Mouse (Mus musculus) intestine, embryonic 14.5 days (tissue): Measurements from ENCODE around the gene Eva1b. TPM values are rescaled to one million over a fixed set of nuclear protein-coding genes. Genes with fewer than 3 reads are reported as not detected.

Experiments
- ATAC-seq: fragments of 200-750 bp; cut with Nextera tagmentation; replicated peaks from 2 replicates; pipeline ENCODE4 v1.8.0; 2017; ENCODE audit warnings: low read depth, moderate number of reproducible peaks, moderate TSS enrichment, moderate library complexity; ENCODE audit not compliant: low FRiP score, low TSS enrichment
- DNase-seq: peaks from one replicate; pipeline ENCODE4 v3.0.0-alpha.2; 2018; ENCODE audit warnings: low spot score
- H3K27ac ChIP-seq: fragments of 300-500 bp; sonication (generic); 2 replicates; pipeline ENCODE4 v1.5.1; 2014; ENCODE audit warnings: low read depth, mild to moderate bottlenecking, control low read depth
- H3K27me3 ChIP-seq: fragments of 300-500 bp; sonication (generic); replicated peaks from 2 replicates; pipeline ENCODE4 v1.6.1; 2014; ENCODE audit warnings: low read length, control low read depth; ENCODE audit not compliant: control insufficient read depth, insufficient read depth
- H3K36me3 ChIP-seq: fragments of 300-500 bp; sonication (generic); 2 replicates; pipeline ENCODE4 v1.6.1; 2014; ENCODE audit warnings: low read length, control low read depth; ENCODE audit not compliant: control insufficient read depth, insufficient read depth
- H3K4me1 ChIP-seq: fragments of 300-500 bp; sonication (generic); replicated peaks from 2 replicates; pipeline ENCODE4 v1.6.1; 2014; ENCODE audit warnings: low read length, control low read depth, mixed read lengths; ENCODE audit not compliant: control insufficient read depth, insufficient read depth
- H3K4me2 ChIP-seq: fragments of 300-500 bp; sonication (generic); 2 replicates; pipeline ENCODE4 v1.6.1; 2014; ENCODE audit warnings: low read length
- H3K4me3 ChIP-seq: fragments of 300-500 bp; sonication (generic); 2 replicates; pipeline ENCODE4 v1.5.1; 2014; ENCODE audit warnings: low read depth, low read length, control low read depth, mixed read lengths
- H3K9ac ChIP-seq: fragments of 300-500 bp; sonication (generic); 2 replicates; pipeline ENCODE4 v1.6.1; 2014; ENCODE audit warnings: mild to moderate bottlenecking, low read length
- H3K9me3 ChIP-seq: fragments of 300-500 bp; sonication (generic); 2 replicates; pipeline ENCODE4 v1.6.1; 2016; ENCODE audit warnings: low read length, control low read depth; ENCODE audit not compliant: control insufficient read depth
- WGBS: fragments of 180-500 bp; shearing (Covaris S2); extraction: QIAGEN DNeasy Blood & Tissue Kit; methylation state at CpG from one replicate; pipeline ENCODE4 v1.1.7; 2014; 5-methylcytosine and 5-hydroxymethylcytosine counted together
- polyA plus RNA-seq: library from polyadenylated mRNA; unstranded; fragments of >200 nt; fragmentation: Nextera tagmentation; extraction: Ambion mirVana; gene quantifications from 2 replicates; pipeline ENCODE4 v1.2.1, GENCODE M21; 2014

Eva1b gene
- polyA plus RNA-seq, 1 experiment from 2014 or later = 63.2 TPM

DNA sequence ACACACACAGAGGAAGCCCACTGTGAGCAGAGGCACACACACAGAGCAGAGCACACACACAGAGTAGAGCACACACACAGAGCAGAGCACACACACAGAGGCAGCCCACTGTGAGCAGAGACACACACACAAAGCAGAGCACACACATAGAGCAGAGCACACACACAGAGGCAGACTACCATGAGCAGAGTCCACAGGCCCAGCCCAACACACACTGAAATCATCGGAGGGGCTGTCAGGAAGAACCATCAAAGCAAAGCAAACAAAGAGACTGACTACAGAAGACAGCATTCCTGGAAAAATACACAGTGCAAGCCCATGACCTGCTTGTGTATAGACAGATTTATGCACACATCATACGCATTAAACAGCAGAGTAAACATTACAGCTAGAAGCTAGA is 8.3 kb downstream of the Eva1b start:
- WGBS = 25% methylated on average over 2 of the region's 2 CpGs
- Histone ChIP-seq H3K9ac (no peak overlapping the region), H3K4me1 (peaks cover 18% of the 10 kb centered on the region), H3K36me3 (peaks cover 9% of the 10 kb centered on the region), H3K4me2 (no peak overlapping the region), H3K4me3 (no peak overlapping the region), H3K27me3 (no peaks in the 10 kb centered on the region), H3K27ac (peak overlapping the region; percentile 77), H3K9me3 (no peaks in the 10 kb centered on the region)
- DNase-seq (no peak), ATAC-seq (no peak; the same call in 1 of the 2 replicates)

DNA sequence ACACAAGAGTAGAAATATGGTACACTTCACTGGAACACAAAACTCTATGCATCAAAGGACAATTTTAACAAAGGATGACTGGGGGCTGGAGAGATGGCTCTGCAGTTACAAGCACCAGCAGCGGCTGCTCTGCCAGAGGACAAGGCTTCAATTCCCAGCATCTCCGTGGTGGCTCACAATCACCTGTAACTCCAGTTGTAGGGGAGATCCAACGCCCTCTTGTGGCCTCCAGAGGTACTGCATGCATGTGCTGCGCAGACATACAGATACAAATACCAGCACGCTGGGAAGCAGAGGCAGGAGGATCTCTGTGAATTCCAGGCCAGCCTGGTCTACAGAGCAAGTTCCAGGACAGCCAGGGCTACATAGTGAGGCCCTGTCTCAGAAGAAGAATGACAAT is 9.1 kb downstream of the Eva1b start:
- Histone ChIP-seq H3K9me3 (no peaks in the 10 kb centered on the region), H3K36me3 (peaks cover 4% of the 10 kb centered on the region), H3K4me2 (no peak overlapping the region), H3K27me3 (no peaks in the 10 kb centered on the region), H3K9ac (no peak overlapping the region), H3K27ac (0 out of 2 replicates have a peak overlapping the region, but pooled peaks have one; percentile 77), H3K4me1 (peaks cover 14% of the 10 kb centered on the region), H3K4me3 (no peak overlapping the region)
- no peak for DNase-seq
- ATAC-seq = no peak
- WGBS = 65% methylated on average over 5 of the region's 5 CpGs

GRCm38 (mm10) chr4:126157562-126157961 is 10.0 kb downstream of the Eva1b start:
- no peak for ATAC-seq
- Histone ChIP-seq H3K4me2 (no peak overlapping the region), H3K9ac (no peak overlapping the region), H3K9me3 (no peaks in the 10 kb centered on the region), H3K4me1 (peaks cover 14% of the 10 kb centered on the region), H3K36me3 (no peaks in the 10 kb centered on the region), H3K27me3 (no peaks in the 10 kb centered on the region), H3K27ac (no peak overlapping the region), H3K4me3 (no peak overlapping the region)
- DNase-seq = no peak
- 92% methylated on average over 6 of the region's 6 CpGs for WGBS

GRCm38 (mm10) chr4:126159455-126159854 is 11.9 kb downstream of the Eva1b start:
- no peak for ATAC-seq
- Histone ChIP-seq H3K36me3 (no peaks in the 10 kb centered on the region), H3K4me3 (no peak overlapping the region), H3K9me3 (no peaks in the 10 kb centered on the region), H3K27me3 (no peaks in the 10 kb centered on the region), H3K27ac (no peak overlapping the region), H3K4me1 (peaks cover 23% of the 10 kb centered on the region), H3K4me2 (no peak overlapping the region), H3K9ac (no peak overlapping the region)
- 71% methylated on average over 8 of the region's 8 CpGs for WGBS
- DNase-seq = no peak

DNA sequence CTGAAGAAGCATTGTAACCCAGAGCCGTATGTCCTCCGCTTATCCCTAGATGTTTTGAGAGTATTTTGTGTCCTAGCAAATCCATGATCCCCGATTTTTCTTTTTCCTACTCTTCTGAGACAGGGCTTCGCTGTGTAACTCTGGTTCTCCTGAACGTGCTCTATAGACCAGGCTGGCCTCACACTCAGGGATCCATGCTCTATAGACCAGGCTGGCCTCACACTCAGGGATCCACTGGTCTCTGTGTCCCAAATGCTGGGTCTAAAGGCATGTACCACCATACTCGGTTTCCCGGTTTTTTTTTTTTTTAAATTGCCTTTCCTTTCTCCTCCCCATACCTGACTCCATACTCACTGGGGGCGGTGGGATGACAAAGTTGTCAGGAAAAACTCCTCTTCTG is 13.4 kb downstream of the Eva1b start:
- no peaks in the 10 kb centered on the region for H3K27me3 ChIP-seq
- H3K36me3 ChIP-seq = peaks cover 4% of the 10 kb centered on the region
- ATAC-seq = no peak
- H3K9ac ChIP-seq = no peak overlapping the region
- H3K27ac ChIP-seq = no peak overlapping the region
- no peak for DNase-seq
- H3K4me2 ChIP-seq = no peak overlapping the region
- no peak overlapping the region for H3K4me3 ChIP-seq
- H3K9me3 ChIP-seq = no peaks in the 10 kb centered on the region
- WGBS = 92% methylated on average over 8 of the region's 8 CpGs
- peaks cover 15% of the 10 kb centered on the region for H3K4me1 ChIP-seq

DNA sequence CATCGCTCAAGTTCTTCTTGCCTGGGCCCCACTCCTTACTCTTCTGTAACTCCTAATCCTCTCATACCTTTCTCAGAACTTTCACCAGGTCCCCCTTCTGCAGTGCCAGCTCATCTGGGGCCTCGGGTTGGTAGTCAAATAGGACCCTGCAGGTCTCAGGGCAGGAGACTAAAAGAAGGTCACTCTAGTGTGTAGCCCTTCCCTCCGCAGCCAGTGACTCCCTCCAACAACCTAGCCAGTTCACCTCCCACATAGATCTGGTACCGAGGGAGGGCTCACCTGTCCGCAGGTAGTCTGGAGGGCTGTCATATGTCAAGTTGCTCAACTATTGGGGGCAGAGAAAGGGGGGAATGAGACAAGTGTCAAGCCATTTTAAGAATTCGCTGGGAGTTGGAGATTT is 13.9 kb downstream of the Eva1b start:
- H3K9me3 ChIP-seq = no peaks in the 10 kb centered on the region
- H3K36me3 ChIP-seq = peaks cover 8% of the 10 kb centered on the region
- H3K4me1 ChIP-seq = peaks cover 10% of the 10 kb centered on the region; the same call in 1 of the 2 replicates
- no peak overlapping the region for H3K4me2 ChIP-seq
- DNase-seq (no peak), ATAC-seq (no peak)
- no peak overlapping the region for H3K4me3 ChIP-seq
- 88% methylated on average over 6 of the region's 6 CpGs for WGBS
- H3K27me3 ChIP-seq = no peaks in the 10 kb centered on the region
- H3K27ac ChIP-seq = no peak overlapping the region
- H3K9ac ChIP-seq = no peak overlapping the region

DNA sequence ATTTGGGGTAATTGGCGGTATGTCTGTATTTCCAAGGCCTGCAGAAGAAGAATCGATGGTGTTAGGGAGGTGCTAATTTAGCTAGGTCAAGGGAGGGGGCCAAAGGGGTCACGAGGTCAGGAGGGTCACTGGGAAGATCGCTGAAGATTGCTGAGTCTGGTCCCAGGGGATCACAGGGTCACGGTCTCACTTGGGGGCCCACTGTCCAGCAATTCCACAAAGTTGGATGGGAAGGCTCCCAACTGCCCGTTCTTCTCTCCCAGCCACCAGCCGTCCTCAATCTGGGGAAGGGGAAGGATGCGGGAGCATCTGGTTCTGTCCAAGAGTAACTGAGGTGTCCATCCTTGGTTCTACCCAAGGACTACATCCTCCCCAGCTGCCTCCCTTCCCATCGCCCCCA is 14.4 kb downstream of the Eva1b start:
- DNase-seq = no peak
- peak overlapping the region; percentile 92 for H3K4me2 ChIP-seq
- H3K4me3 ChIP-seq = peak overlapping the region; percentile 51
- ATAC-seq = 0 out of 2 replicates have a peak, but pooled peaks have one; percentile 1
- H3K9ac ChIP-seq = peak overlapping the region; percentile 77
- H3K9me3 ChIP-seq = no peaks in the 10 kb centered on the region
- WGBS = 59% methylated on average over 9 of the region's 9 CpGs
- peaks cover 9% of the 10 kb centered on the region; the same call in 1 of the 2 replicates for H3K4me1 ChIP-seq
- H3K36me3 ChIP-seq = peaks cover 14% of the 10 kb centered on the region
- H3K27me3 ChIP-seq = no peaks in the 10 kb centered on the region
- no peak overlapping the region for H3K27ac ChIP-seq

GRCm38 (mm10) chr4:126162544-126163066 is 15.1 kb downstream of the Eva1b start:
- Histone ChIP-seq H3K4me2 (peak overlapping the region; percentile 92), H3K9me3 (no peaks in the 10 kb centered on the region), H3K36me3 (peaks cover 17% of the 10 kb centered on the region), H3K27me3 (no peaks in the 10 kb centered on the region), H3K4me1 (peaks cover 9% of the 10 kb centered on the region; the same call in 1 of the 2 replicates), H3K27ac (peak overlapping the region; percentile 84), H3K4me3 (peak overlapping the region; percentile 51), H3K9ac (peak overlapping the region; percentile 77)
- DNase-seq (peak; percentile 87), ATAC-seq (peak; percentile 90)
- WGBS = under 1% methylated on average over 44 of the region's 44 CpGs

DNA sequence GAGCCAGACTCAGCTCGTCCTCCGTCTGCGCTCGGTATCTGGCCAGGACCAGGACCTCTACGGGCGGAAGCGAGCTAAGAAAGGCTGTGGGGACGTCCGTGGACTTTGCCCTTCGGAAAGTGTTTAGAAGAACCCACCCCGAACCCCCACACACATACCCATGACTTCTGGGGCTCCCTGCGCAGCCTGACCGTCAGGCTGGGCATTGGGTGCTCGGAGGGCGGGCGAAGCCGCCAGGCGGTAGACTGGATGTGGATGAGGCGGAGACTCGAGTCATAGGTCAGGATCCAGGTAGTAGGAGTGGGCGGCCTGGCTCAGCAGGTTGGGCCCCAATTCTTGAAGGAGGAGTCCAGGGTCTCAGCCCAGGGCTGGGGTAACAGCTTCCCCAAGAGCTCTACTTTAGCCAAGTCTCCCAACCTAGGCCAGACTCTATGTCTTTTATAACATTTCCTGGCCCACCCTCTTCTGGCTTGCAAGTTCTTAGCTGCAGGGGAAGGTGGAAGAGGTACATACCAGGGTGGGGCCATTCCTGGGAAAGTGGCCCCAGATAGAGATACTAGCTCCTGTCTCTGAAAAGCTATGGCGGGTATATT is 15.6 kb downstream of the Eva1b start, which contains the start of gene Sh3d21:
Gene Sh3d21, minus strand, starts transcription at position 425 of the 593 bp plus-strand sequence.
- DNase-seq (peak; percentile 79), ATAC-seq (peak; percentile 70)
- Histone ChIP-seq H3K36me3 (peaks cover 22% of the 10 kb centered on the region), H3K9ac (peak within 1 kb of the TSS; percentile 77), H3K27ac (peak within 1 kb of the TSS; percentile 84), H3K9me3 (no peaks in the 10 kb centered on the region), H3K27me3 (no peaks in the 10 kb centered on the region), H3K4me2 (peak within 1 kb of the TSS; percentile 92), H3K4me3 (peak within 1 kb of the TSS; percentile 51), H3K4me1 (peaks cover 9% of the 10 kb centered on the region; the same call in 1 of the 2 replicates)
- WGBS = 7% methylated on average over 22 of the region's 22 CpGs
